Mouse (Mus musculus) E14TG2a.4 (cell line): ENCODE data around the gene Mtg2.

Experiments
- CTCF ChIP-seq: conservative IDR thresholded peaks from 2 replicates; pipeline ENCODE4 v1.5.1; 2014; ENCODE audit warnings: low read length
- POU5F1 ChIP-seq: IDR thresholded peaks from 2 replicates; pipeline ENCODE4 v1.6.1; 2014; ENCODE audit warnings: low read length, borderline replicate concordance

DNA sequence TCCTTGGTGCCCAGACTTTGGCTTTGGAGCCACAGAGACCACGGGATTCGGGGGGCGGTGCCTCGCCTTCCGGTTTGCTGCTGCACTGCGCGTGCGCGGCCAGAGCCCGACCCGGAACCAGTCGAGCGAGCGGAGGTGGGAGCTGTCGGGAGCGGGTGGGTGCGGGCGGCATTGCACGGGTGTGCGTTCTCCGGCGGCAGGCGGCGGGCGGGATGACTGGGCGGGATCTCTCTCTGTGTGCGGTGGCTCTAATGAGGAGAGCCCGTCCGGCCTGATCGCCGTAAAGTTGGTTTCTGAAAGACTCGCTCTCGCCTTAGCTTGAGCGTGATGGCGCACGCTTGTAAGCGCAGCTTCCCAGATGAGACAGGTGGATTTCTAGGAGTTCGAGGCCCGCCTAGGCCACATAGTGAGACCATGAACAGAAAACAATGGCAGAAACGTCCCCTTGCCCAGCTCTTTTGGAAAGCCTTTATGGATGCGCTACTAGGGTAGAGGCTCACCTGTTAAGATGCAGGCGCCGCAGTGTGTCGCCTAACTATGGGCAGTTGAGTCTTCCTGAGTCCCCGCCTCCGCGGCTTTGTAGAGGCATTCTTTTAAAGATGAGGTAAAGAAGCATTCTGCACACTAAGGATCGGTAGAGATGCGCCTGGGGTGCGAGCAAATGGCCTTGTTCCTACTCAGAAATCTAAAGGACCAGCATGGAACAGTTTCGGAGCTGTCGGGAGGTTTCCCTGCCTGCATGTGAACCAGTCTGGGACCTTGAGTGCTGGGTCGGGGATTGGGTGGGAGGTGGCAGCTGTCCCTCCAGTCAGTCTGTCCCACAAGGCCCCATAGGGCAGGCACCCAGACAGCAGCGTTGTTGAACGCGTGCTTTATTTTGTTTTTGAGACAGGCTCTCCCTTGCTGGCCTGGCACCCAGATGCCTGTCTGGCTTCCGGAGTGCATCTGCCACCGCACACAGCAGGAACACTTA lies at the start of gene Mtg2:
- TF ChIP-seq CTCF (no peak), POU5F1 (no peak)
